Mouse (Mus musculus) brain, embryonic 14.5 days (tissue): ENCODE data around the gene Ccdc88a.

Source experiments
- CTCF ChIP-seq: fragments of 200-500 bp; IDR thresholded peaks from 2 replicates; pipeline ENCODE4 v1.5.1; 2012; ENCODE audit warnings: inconsistent platforms, mild to moderate bottlenecking, moderate library complexity, borderline replicate concordance; ENCODE audit not compliant: insufficient read depth, insufficient read length; ENCODE audit errors: extremely low read depth
- POLR2A ChIP-seq: fragments of 200-500 bp; IDR thresholded peaks from 2 replicates; pipeline ENCODE4 v1.6.1; 2012; ENCODE audit warnings: mild to moderate bottlenecking, inconsistent platforms, borderline replicate concordance; ENCODE audit not compliant: poor library complexity, insufficient read depth, insufficient read length, severe bottlenecking; ENCODE audit errors: extremely low read depth

DNA sequence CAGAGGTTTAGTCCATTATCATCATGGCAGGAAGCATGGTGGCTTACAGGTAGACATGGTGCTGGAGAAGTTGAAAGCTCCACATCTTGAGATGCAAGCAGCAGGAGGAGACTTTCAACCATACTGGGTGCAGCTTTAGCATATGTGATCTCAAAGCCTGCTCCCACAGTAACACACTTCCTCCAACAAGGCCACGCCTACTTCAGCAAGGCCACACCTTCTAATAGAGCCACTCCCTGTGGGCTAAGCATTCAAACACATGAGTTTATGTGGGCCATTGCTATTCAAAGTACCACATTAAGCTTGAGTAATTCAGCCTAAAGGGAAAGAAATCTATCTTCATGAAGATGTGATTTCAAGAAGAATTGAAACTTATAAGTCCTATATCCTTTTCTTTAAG lies 119.7 kb downstream of the Ccdc88a start:
- TF ChIP-seq CTCF (no peak), POLR2A (no peak)
